In the genomic region with DNA sequence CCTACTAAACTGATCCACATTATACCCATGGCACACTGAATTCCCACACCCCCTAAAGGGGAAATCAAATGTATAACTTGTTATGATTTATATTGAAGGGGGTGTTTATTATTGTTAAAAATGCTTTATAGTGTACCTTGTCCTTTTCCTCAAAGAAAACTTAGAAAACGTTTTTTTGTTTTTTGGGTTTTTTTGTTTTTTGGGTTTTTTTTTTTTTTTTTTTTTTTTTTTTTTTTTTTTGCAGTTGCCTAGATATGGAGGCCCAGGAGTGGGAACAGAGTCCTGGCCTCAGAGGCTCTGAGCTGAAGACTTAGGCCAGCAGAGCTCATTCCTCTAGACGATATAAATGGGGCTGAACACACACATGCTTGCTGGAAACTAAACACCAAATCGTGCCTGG, we compare ENCODE assay signal across 26 mouse cellular contexts.
"Had no signal": no experiment of that assay in that cellular context is flagged by ENCODE, and none has a peak within 500 bp of the region (broad histone marks: within the 10 kb centered on the region; RNA-seq: fewer than 3 reads in every experiment).

No protein-coding gene starts in this region.

- H3K4me3 ChIP-seq: embryonic facial prominence, embryonic 12.5 days; embryonic facial prominence, embryonic 13.5 days; embryonic facial prominence, embryonic 15.5 days; erythroblast, embryonic 14.5 days; forebrain, embryonic 10.5 days; forebrain, embryonic 12.5 days; forebrain, embryonic 13.5 days; forebrain, embryonic 15.5 days; gastrocnemius, adult 2 months; heart, adult 2 months; heart, embryonic 10.5 days had no signal

- ATAC-seq: forebrain, embryonic 13.5 days; forebrain, embryonic 14.5 days; forebrain, embryonic 15.5 days; forebrain, embryonic 16.5 days; forebrain, postnatal 0 days had no signal

- H3K36me3 ChIP-seq: embryonic facial prominence, embryonic 12.5 days; embryonic facial prominence, embryonic 13.5 days; embryonic facial prominence, embryonic 15.5 days; forebrain, embryonic 10.5 days; forebrain, embryonic 12.5 days; forebrain, embryonic 15.5 days; heart, embryonic 10.5 days had no signal

- H3K9ac ChIP-seq: embryonic facial prominence, embryonic 12.5 days; embryonic facial prominence, embryonic 13.5 days; embryonic facial prominence, embryonic 15.5 days; forebrain, embryonic 12.5 days; forebrain, embryonic 13.5 days; forebrain, embryonic 15.5 days; forebrain, postnatal 0 days had no signal

- H3K27ac ChIP-seq: embryonic facial prominence, embryonic 12.5 days; embryonic facial prominence, embryonic 13.5 days; embryonic facial prominence, embryonic 15.5 days; forebrain, embryonic 10.5 days; forebrain, embryonic 12.5 days; forebrain, embryonic 13.5 days; forebrain, embryonic 15.5 days; gastrocnemius, adult 2 months; heart, adult 2 months; heart, embryonic 10.5 days had no signal

- H3K9me3 ChIP-seq: embryonic facial prominence, embryonic 12.5 days; embryonic facial prominence, embryonic 13.5 days; embryonic facial prominence, embryonic 15.5 days; forebrain, embryonic 10.5 days; forebrain, embryonic 12.5 days; forebrain, embryonic 13.5 days; forebrain, embryonic 15.5 days; heart, embryonic 10.5 days had no signal

- DNase-seq: cerebellum, adult 9-11 months; cerebellum, postnatal 10 days; cerebellum, postnatal 14 days; cerebellum, postnatal 25 days; cerebellum, postnatal 36 days; embryo, embryonic 11 days; forebrain, postnatal 0 days; gastrocnemius, adult 2 months; gastrocnemius, postnatal 10 days; gastrocnemius, postnatal 14 days; gastrocnemius, postnatal 25 days; gastrocnemius, postnatal 36 days; heart, adult 18-20 months; heart, adult 2 months had no signal

- H3K4me2 ChIP-seq: embryonic facial prominence, embryonic 12.5 days; embryonic facial prominence, embryonic 13.5 days; embryonic facial prominence, embryonic 15.5 days; forebrain, embryonic 12.5 days; forebrain, embryonic 13.5 days; forebrain, embryonic 15.5 days; heart, embryonic 11.5 days had no signal

- H3K27me3 ChIP-seq: embryonic facial prominence, embryonic 12.5 days; embryonic facial prominence, embryonic 13.5 days; embryonic facial prominence, embryonic 15.5 days; forebrain, embryonic 12.5 days; forebrain, embryonic 13.5 days; forebrain, embryonic 15.5 days had no signal

- H3K4me1 ChIP-seq: embryonic facial prominence, embryonic 12.5 days; embryonic facial prominence, embryonic 13.5 days; embryonic facial prominence, embryonic 15.5 days; forebrain, embryonic 12.5 days; forebrain, embryonic 13.5 days; forebrain, embryonic 15.5 days; heart, embryonic 10.5 days had no signal
